Mouse (Mus musculus): ENCODE measurements around the gene Rnf225. TPM values are rescaled to one million over a fixed set of nuclear protein-coding genes. Genes with fewer than 3 reads are reported as not detected.

Gene Rnf225
- not detected for polyA plus RNA-seq (2017; shearing (Covaris generic))

DNA sequence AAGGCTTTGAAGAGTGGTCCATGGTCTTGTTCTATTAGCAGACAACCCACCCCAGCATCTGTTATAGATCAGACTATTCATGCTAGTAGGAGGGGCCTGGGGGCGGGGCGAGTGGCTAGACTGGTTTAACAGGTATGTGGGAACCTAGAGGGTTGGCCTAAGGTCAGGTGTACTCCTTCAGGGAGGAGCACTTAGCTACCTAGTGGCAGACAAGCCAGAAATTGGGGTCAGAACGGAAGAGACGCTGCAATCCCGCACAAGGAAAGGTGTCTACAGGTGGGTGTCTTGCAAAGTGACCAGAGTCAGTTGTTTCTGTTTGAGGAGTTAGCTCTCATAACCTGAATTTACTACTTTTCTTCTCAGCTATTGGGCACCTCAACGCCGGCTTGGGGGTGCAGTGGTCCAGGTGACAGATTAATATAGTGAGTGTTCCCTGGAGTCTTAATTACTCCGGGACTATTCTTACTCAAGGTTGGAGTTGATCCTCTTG, at the start of gene Rnf225:
Rnf225 (plus strand) TSS at position 226 of the 490 bp plus-strand sequence.

GRCm38 (mm10) chr7:12880911-12881660, 46.1 kb upstream of the Rnf225 start, which contains the start of gene Zfp128:
Zfp128 (plus strand) TSS chr7:12881177.

DNA sequence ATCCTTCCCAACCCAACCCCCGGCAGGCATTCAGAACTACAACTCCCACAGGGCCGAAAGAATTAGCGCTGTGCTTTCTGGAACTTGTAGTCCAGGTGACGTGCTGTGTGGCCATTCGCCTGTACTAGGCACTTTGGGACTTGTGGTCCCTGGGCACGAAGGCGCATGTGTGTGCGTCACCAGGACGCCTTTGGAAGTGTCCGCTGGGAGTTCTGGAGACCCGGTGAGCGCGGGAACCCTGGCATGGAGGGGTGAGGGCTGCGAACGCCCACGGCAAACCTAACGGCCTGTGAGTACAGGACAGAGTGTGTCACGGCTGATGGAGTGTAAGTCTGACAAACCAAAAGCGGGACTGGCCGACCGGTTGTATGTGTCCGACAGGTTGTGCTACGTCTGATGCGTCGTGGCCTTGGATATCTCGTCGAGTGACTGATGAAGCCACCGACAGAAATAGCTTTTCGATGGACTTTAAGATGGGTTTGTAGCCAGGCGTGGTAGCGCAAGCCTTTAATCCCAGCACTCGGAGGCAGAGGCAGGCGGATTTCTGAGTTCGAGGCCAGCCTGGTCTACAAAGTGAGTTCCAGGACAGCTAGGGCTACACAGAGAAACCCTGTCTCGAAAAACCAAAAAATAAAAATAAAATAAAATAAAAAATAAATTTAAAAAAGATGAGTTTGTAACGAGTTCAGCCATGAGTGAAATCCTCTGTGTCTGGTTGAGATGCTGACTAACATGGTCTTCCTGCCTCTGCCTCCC, 29.4 kb upstream of the Rnf225 start, which contains the start of gene Zscan22:
Zscan22 (plus strand) TSS at position 161 of the 756 bp plus-strand sequence.

GRCm38 (mm10) chr7:12921705-12922465, 5.3 kb upstream of the Rnf225 start, which contains the start of gene Rps5:
Rps5 (plus strand) TSS chr7:12922290.

GRCm38 (mm10) chr7:12965678-12966091, 38.5 kb downstream of the Rnf225 start, which contains the start of gene Zfp324:
Zfp324 (plus strand) TSS chr7:12965838.

DNA sequence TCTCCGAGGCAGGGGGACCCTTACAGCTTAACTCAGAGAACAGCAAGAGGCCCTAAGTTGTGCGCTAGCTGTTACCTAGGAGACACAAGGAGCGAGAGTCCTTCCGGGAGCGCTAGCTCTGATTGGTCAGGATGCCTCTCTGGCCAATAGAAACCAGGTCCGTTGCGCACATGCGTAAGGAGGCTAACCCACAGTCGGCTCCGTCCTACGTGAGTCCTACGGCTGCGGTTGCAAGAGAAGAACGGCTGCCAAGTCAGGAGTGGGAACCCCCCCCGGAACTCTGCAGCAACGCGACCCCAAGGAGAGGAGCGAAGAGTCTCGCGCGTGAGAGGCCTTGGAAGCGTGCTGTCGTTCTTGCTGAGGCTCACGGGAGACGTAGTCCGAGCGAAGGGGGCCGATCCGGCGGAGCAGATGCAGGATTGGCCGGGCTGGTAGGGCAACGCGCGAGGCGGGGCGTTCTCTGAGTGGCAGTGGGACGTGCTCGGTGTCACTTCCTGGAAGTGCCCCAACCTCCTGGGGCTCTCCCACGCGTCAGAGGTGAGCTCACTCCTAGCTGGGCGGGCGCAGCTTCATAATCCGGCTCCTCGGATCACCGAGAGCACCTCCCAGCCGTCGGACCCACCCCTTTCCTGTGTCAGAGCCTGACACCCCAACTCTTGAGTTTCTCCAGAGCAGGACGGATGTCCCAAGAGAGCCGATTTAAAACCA, 50.6 kb downstream of the Rnf225 start, which contains the start of gene Zfp446:
Zfp446 (plus strand) TSS at position 167 of the 708 bp plus-strand sequence.

Other genes starting within 250 kb of the Rnf225 start
- not detected for gene Vmn2r55, start 242.4 kb upstream of the Rnf225 start, polyA plus RNA-seq (2017; shearing (Covaris generic))
- not detected for gene Vmn2r56, start 192.4 kb upstream of the Rnf225 start, polyA plus RNA-seq (2017; shearing (Covaris generic))
- gene Zscan18, start 123.8 kb upstream of the Rnf225 start, polyA plus RNA-seq (2017; shearing (Covaris generic)): 1.7 TPM
- 21.4 TPM for gene Zfp329, start 108.6 kb upstream of the Rnf225 start, polyA plus RNA-seq (2017; shearing (Covaris generic))
- 95.0 TPM for gene Zfp110, start 92.7 kb upstream of the Rnf225 start, polyA plus RNA-seq (2017; shearing (Covaris generic))
- gene Zfp128, start 46.2 kb upstream of the Rnf225 start, polyA plus RNA-seq (2017; shearing (Covaris generic)): 3.8 TPM
- gene Zscan22, start 29.6 kb upstream of the Rnf225 start, polyA plus RNA-seq (2017; shearing (Covaris generic)): 14.7 TPM
- 1,332 TPM for gene Rps5, start 5.1 kb upstream of the Rnf225 start, polyA plus RNA-seq (2017; shearing (Covaris generic))
- gene Zfp324, start 38.4 kb downstream of the Rnf225 start, polyA plus RNA-seq (2017; shearing (Covaris generic)): 6.6 TPM
- 10.2 TPM for gene Zfp446, start 50.4 kb downstream of the Rnf225 start, polyA plus RNA-seq (2017; shearing (Covaris generic))
- 0.16 TPM for gene Slc27a5, start 70.8 kb downstream of the Rnf225 start, polyA plus RNA-seq (2017; shearing (Covaris generic))
- gene Trim28, start 71.7 kb downstream of the Rnf225 start, polyA plus RNA-seq (2017; shearing (Covaris generic)): 38.1 TPM
- gene Zbtb45, start 82.6 kb downstream of the Rnf225 start, polyA plus RNA-seq (2017; shearing (Covaris generic)): 3.6 TPM
- 310 TPM for gene Chmp2a, start 107.4 kb downstream of the Rnf225 start, polyA plus RNA-seq (2017; shearing (Covaris generic))
- 7.8 TPM for gene Ube2m, start 110.9 kb downstream of the Rnf225 start, polyA plus RNA-seq (2017; shearing (Covaris generic))
- gene Mzf1, start 127.3 kb downstream of the Rnf225 start, polyA plus RNA-seq (2017; shearing (Covaris generic)): 0.45 TPM
- gene Vmn1r85, start 167.8 kb downstream of the Rnf225 start, polyA plus RNA-seq (2017; shearing (Covaris generic)): not detected
- 0.04 TPM for gene Vmn1r86, start 192.5 kb downstream of the Rnf225 start, polyA plus RNA-seq (2017; shearing (Covaris generic))
- gene Vmn1r87, start 212.7 kb downstream of the Rnf225 start, polyA plus RNA-seq (2017; shearing (Covaris generic)): not detected
- 0.04 TPM for gene Vmn1r88, start 232.2 kb downstream of the Rnf225 start, polyA plus RNA-seq (2017; shearing (Covaris generic))